Mouse (Mus musculus) kidney, embryonic 14.5 days (tissue): Measurements from ENCODE around the gene Abcc2. TPM values are rescaled to one million over a fixed set of nuclear protein-coding genes. Genes with fewer than 3 reads are reported as not detected.
A peak's percentile ranks its signal among the peaks of the same experiment; 100 is the strongest.

Experiments used
- ATAC-seq: fragments of 200-750 bp; cut with Nextera tagmentation; 2 replicates; pipeline ENCODE4 v1.8.0; 2017; ENCODE audit warnings: moderate number of reproducible peaks, mild to moderate bottlenecking, moderate TSS enrichment, moderate library complexity; ENCODE audit not compliant: low FRiP score, low TSS enrichment
- H3K27ac ChIP-seq: fragments of 300-500 bp; sonication (generic); 2 replicates; pipeline ENCODE4 v1.5.1; 2014; ENCODE audit warnings: low read depth, mild to moderate bottlenecking, low read length, moderate library complexity, mixed read lengths
- H3K27me3 ChIP-seq: fragments of 300-500 bp; sonication (generic); 2 replicates; pipeline ENCODE4 v1.6.1; 2014; ENCODE audit warnings: mild to moderate bottlenecking, low read length; ENCODE audit not compliant: control insufficient read depth, insufficient read depth
- H3K36me3 ChIP-seq: fragments of 300-500 bp; sonication (generic); 2 replicates; pipeline ENCODE4 v1.6.1; 2014; ENCODE audit warnings: low read length, mixed read lengths; ENCODE audit not compliant: control insufficient read depth, insufficient read depth
- H3K4me1 ChIP-seq: fragments of 300-500 bp; sonication (generic); 2 replicates; pipeline ENCODE4 v1.6.1; 2014; ENCODE audit warnings: low read length, mixed read lengths; ENCODE audit not compliant: control insufficient read depth, insufficient read depth
- H3K4me2 ChIP-seq: fragments of 300-500 bp; sonication (generic); replicated peaks from 2 replicates; pipeline ENCODE4 v1.6.1; 2014; ENCODE audit warnings: low read depth, mild to moderate bottlenecking, low read length
- H3K4me3 ChIP-seq: fragments of 300-500 bp; sonication (generic); 2 replicates; pipeline ENCODE4 v1.5.1; 2014; ENCODE audit warnings: mild to moderate bottlenecking, low read length
- H3K9ac ChIP-seq: fragments of 300-500 bp; sonication (generic); 2 replicates; pipeline ENCODE4 v1.6.1; 2014; ENCODE audit warnings: low read depth, mild to moderate bottlenecking, low read length, moderate library complexity
- H3K9me3 ChIP-seq: fragments of 300-500 bp; sonication (generic); 2 replicates; pipeline ENCODE4 v1.6.1; 2016; ENCODE audit warnings: low read length; ENCODE audit not compliant: control insufficient read depth
- WGBS: fragments of 180-500 bp; shearing (Covaris S2); extraction: QIAGEN DNeasy Blood & Tissue Kit; methylation state at CpG from one replicate; pipeline ENCODE4 v1.1.7; 2014; 5-methylcytosine and 5-hydroxymethylcytosine counted together
- polyA plus RNA-seq: library from polyadenylated mRNA; unstranded; fragments of >200 nt; fragmentation: Nextera tagmentation; extraction: Ambion mirVana; gene quantifications from 2 replicates; pipeline ENCODE4 v1.2.1, GENCODE M21; 2014

Gene Abcc2
- polyA plus RNA-seq, 1 experiment from 2014 or later, result 1.7 TPM

- H3K4me3 ChIP-seq, result no peak overlapping the region
- ATAC-seq, result no peak
- no peaks in the 10 kb centered on the region for H3K9me3 ChIP-seq
- no peak overlapping the region for H3K4me2 ChIP-seq
- WGBS, result 80% methylated on average over 7 of the region's 7 CpGs
- peaks cover 85% of the 10 kb centered on the region for H3K36me3 ChIP-seq
- no peaks in the 10 kb centered on the region for H3K4me1 ChIP-seq
- no peak overlapping the region for H3K27ac ChIP-seq
- no peaks in the 10 kb centered on the region for H3K27me3 ChIP-seq
- H3K9ac ChIP-seq, result no peak overlapping the region
These were observed 71.0 kb downstream of the Abcc2 start for GRCm38 (mm10) chr19:43852837-43853545.

GRCm38 (mm10) chr19:43857347-43857746 lies 75.4 kb downstream of the Abcc2 start:
- Histone ChIP-seq H3K27me3 (no peaks in the 10 kb centered on the region), H3K9ac (no peak overlapping the region), H3K4me3 (no peak overlapping the region), H3K36me3 (peaks cover 74% of the 10 kb centered on the region), H3K4me1 (no peaks in the 10 kb centered on the region), H3K27ac (no peak overlapping the region), H3K4me2 (no peak overlapping the region), H3K9me3 (peaks cover 4% of the 10 kb centered on the region; the same call in 1 of the 2 replicates)
- 89% methylated on average over 6 of the region's 6 CpGs for WGBS
- ATAC-seq, result no peak

- Histone ChIP-seq H3K27me3 (no peaks in the 10 kb centered on the region), H3K4me2 (no peak overlapping the region), H3K27ac (no peak overlapping the region), H3K36me3 (peaks cover 90% of the 10 kb centered on the region), H3K9ac (no peak overlapping the region), H3K4me3 (no peak overlapping the region), H3K4me1 (no peaks in the 10 kb centered on the region), H3K9me3 (no peaks in the 10 kb centered on the region)
- WGBS, result 92% methylated on average over 4 of the region's 4 CpGs
- ATAC-seq, result no peak
These were observed 88.4 kb downstream of the Abcc2 start for GRCm38 (mm10) chr19:43870418-43870817.

GRCm38 (mm10) chr19:43874351-43874750 lies 92.4 kb downstream of the Abcc2 start:
- 95% methylated on average over 11 of the region's 11 CpGs for WGBS
- peaks cover 53% of the 10 kb centered on the region for H3K36me3 ChIP-seq

GRCm38 (mm10) chr19:43875996-43876395 lies 94.0 kb downstream of the Abcc2 start:
- Histone ChIP-seq H3K27ac (no peak overlapping the region), H3K9ac (no peak overlapping the region), H3K9me3 (no peaks in the 10 kb centered on the region), H3K4me2 (no peak overlapping the region), H3K36me3 (peaks cover 36% of the 10 kb centered on the region), H3K27me3 (no peaks in the 10 kb centered on the region), H3K4me1 (peaks cover 19% of the 10 kb centered on the region), H3K4me3 (no peak overlapping the region)
- 63% methylated on average over 2 of the region's 2 CpGs for WGBS
- ATAC-seq, result no peak

More at GRCm38 (mm10) chr19:43874351-43874750, 92.4 kb downstream of the Abcc2 start:
- H3K4me1 ChIP-seq, result peaks cover 7% of the 10 kb centered on the region
- H3K4me3 ChIP-seq, result no peak overlapping the region
- H3K4me2 ChIP-seq, result no peak overlapping the region
- H3K9ac ChIP-seq, result no peak overlapping the region
- no peaks in the 10 kb centered on the region for H3K9me3 ChIP-seq
- H3K27me3 ChIP-seq, result no peaks in the 10 kb centered on the region
- no peak for ATAC-seq
- no peak overlapping the region for H3K27ac ChIP-seq

GRCm38 (mm10) chr19:43877364-43877763 lies 95.4 kb downstream of the Abcc2 start:
- Histone ChIP-seq H3K27me3 (no peaks in the 10 kb centered on the region), H3K27ac (no peak overlapping the region), H3K9ac (no peak overlapping the region), H3K4me1 (peaks cover 19% of the 10 kb centered on the region), H3K4me3 (no peak overlapping the region), H3K9me3 (no peaks in the 10 kb centered on the region), H3K4me2 (no peak overlapping the region), H3K36me3 (peaks cover 23% of the 10 kb centered on the region)
- 82% methylated on average over 8 of the region's 8 CpGs for WGBS
- no peak for ATAC-seq

GRCm38 (mm10) chr19:43878111-43879092 lies 96.4 kb downstream of the Abcc2 start:
- H3K27me3 ChIP-seq, result no peaks in the 10 kb centered on the region
- H3K27ac ChIP-seq, result peak overlapping the region; percentile 91; the same call in 1 of the 2 replicates
- peak overlapping the region; percentile 77 for H3K4me2 ChIP-seq
- no peaks in the 10 kb centered on the region for H3K9me3 ChIP-seq
- peak overlapping the region; percentile 64 for H3K4me3 ChIP-seq
- no peak for ATAC-seq
- WGBS, result 6% methylated on average over 17 of the region's 17 CpGs
- peaks cover 29% of the 10 kb centered on the region for H3K4me1 ChIP-seq
- peaks cover 13% of the 10 kb centered on the region for H3K36me3 ChIP-seq
- peak overlapping the region; percentile 73 for H3K9ac ChIP-seq

- peaks cover 2% of the 10 kb centered on the region for H3K36me3 ChIP-seq
- 1% methylated on average over 41 of the region's 41 CpGs for WGBS
- peak overlapping the region; percentile 64 for H3K4me3 ChIP-seq
- H3K4me1 ChIP-seq, result peaks cover 39% of the 10 kb centered on the region
- H3K9me3 ChIP-seq, result no peaks in the 10 kb centered on the region
- H3K4me2 ChIP-seq, result peak overlapping the region; percentile 77
- no peaks in the 10 kb centered on the region for H3K27me3 ChIP-seq
- peak; percentile 89 for ATAC-seq
- H3K27ac ChIP-seq, result peak overlapping the region; percentile 91
- peak overlapping the region; percentile 73 for H3K9ac ChIP-seq
These were observed 97.6 kb downstream of the Abcc2 start for GRCm38 (mm10) chr19:43879401-43880212.
